In genomic region chr7:35879755-35880304, GRCm38 (mm10) we compare ENCODE assay signal across 8 mouse cellular contexts.
DNase-seq lines count a peak whose midpoint lies in the region; ATAC-seq and TF ChIP-seq lines count a peak whose summit lies in the region.
"Had no signal": no experiment of that assay in that cellular context is flagged by ENCODE, and none has a peak within 500 bp of the region (broad histone marks: within the 10 kb centered on the region; RNA-seq: fewer than 3 reads in every experiment).

No protein-coding gene starts in this region.

- H3K4me1 ChIP-seq in forebrain, embryonic 16.5 days (replicated peaks; ENCODE audit: control insufficient read depth, insufficient read depth, low read length): no peaks in the 10 kb centered on the region
- H3K4me1 ChIP-seq in hindbrain, embryonic 14.5 days (replicated peaks; ENCODE audit: control insufficient read depth, insufficient read depth, low read length): no peaks in the 10 kb centered on the region
- H3K4me1 ChIP-seq in midbrain, embryonic 11.5 days (ENCODE audit: control insufficient read depth, insufficient read depth, low read length): peaks cover 2% of the 10 kb centered on the region; the same call in 1 of the 2 replicates
- no peaks in the 10 kb centered on the region for H3K4me1 ChIP-seq in small intestine, adult 2 months (ENCODE audit: control insufficient read depth, insufficient read depth, insufficient read length, low read length)

- no peak overlapping the region for H3K4me2 ChIP-seq in forebrain, embryonic 16.5 days (ENCODE audit: low read length)
- no peak overlapping the region for H3K4me2 ChIP-seq in hindbrain, embryonic 14.5 days (replicated peaks)
- H3K4me2 ChIP-seq in midbrain, embryonic 11.5 days: no peak overlapping the region

- peak; percentile 78 for ATAC-seq in forebrain, embryonic 16.5 days
- ATAC-seq in hindbrain, embryonic 14.5 days (ENCODE audit: low FRiP score): peak; percentile 68; the same call in 1 of the 2 replicates
- 0 out of 2 replicates have a peak, but pooled peaks have one; percentile 65 for ATAC-seq in midbrain, embryonic 11.5 days (ENCODE audit: low FRiP score)

- H3K36me3 ChIP-seq in forebrain, embryonic 16.5 days (ENCODE audit: control insufficient read depth, insufficient read depth): no peaks in the 10 kb centered on the region
- no peaks in the 10 kb centered on the region for H3K36me3 ChIP-seq in hindbrain, embryonic 14.5 days (replicated peaks; ENCODE audit: control insufficient read depth, insufficient read depth)
- H3K36me3 ChIP-seq in midbrain, embryonic 11.5 days (ENCODE audit: control insufficient read depth, insufficient read depth, low read length): no peaks in the 10 kb centered on the region
- no peaks in the 10 kb centered on the region for H3K36me3 ChIP-seq in small intestine, adult 2 months (ENCODE audit: control insufficient read depth, insufficient read depth, low read length)

- WGBS in forebrain, embryonic 16.5 days: 50% methylated on average over 9 of the region's 9 CpGs
- 48% methylated on average over 9 of the region's 9 CpGs for WGBS in hindbrain, embryonic 14.5 days
- WGBS in midbrain, embryonic 11.5 days: 53% methylated on average over 9 of the region's 9 CpGs
- 54% methylated on average over 9 of the region's 9 CpGs for WGBS in small intestine, adult 2 months

- H3K27ac ChIP-seq in forebrain, embryonic 16.5 days (ENCODE audit: low read length): no peak overlapping the region
- H3K27ac ChIP-seq in hindbrain, embryonic 14.5 days: no peak overlapping the region
- no peak overlapping the region for H3K27ac ChIP-seq in midbrain, embryonic 11.5 days (ENCODE audit: low read depth, low read length)
- H3K27ac ChIP-seq in small intestine, adult 2 months (ENCODE audit: insufficient read depth, low read depth, low read length): no peak overlapping the region
- H3K27ac ChIP-seq: macrophage had no signal

- peak; percentile 58; the same call in 1 of the 2 replicates for TF ChIP-seq CTCF in small intestine, adult 2 months (IDR thresholded peaks at IDR 0.05; ENCODE audit: extremely low read depth, insufficient read length, insufficient replicate concordance, low read depth, low read length)

- no peaks in the 10 kb centered on the region for H3K9me3 ChIP-seq in forebrain, embryonic 16.5 days (ENCODE audit: control insufficient read depth, low read length)
- 0 out of 2 replicates have a peak, but pooled peaks cover 2% of the 10 kb centered on the region for H3K9me3 ChIP-seq in hindbrain, embryonic 14.5 days (ENCODE audit: control insufficient read depth, low read length)
- no peaks in the 10 kb centered on the region for H3K9me3 ChIP-seq in midbrain, embryonic 11.5 days (ENCODE audit: control insufficient read depth, low read length)

- no peak overlapping the region for H3K9ac ChIP-seq in forebrain, embryonic 16.5 days (replicated peaks; ENCODE audit: low read depth, low read length)
- H3K9ac ChIP-seq in hindbrain, embryonic 14.5 days: no peak overlapping the region
- H3K9ac ChIP-seq in midbrain, embryonic 11.5 days (ENCODE audit: low read length): no peak overlapping the region

- no peaks in the 10 kb centered on the region for H3K27me3 ChIP-seq in forebrain, embryonic 16.5 days (replicated peaks; ENCODE audit: control insufficient read depth, insufficient read depth, low read length)
- H3K27me3 ChIP-seq in hindbrain, embryonic 14.5 days (ENCODE audit: control insufficient read depth, insufficient read depth, low read length): no peaks in the 10 kb centered on the region
- H3K27me3 ChIP-seq in midbrain, embryonic 11.5 days (ENCODE audit: control insufficient read depth, insufficient read depth, low read length): no peaks in the 10 kb centered on the region
- H3K27me3 ChIP-seq in small intestine, adult 2 months (ENCODE audit: control insufficient read depth, insufficient read depth, low read length): no peaks in the 10 kb centered on the region

- peak; percentile 22 for DNase-seq in WW6 (ENCODE audit: low read depth, low spot score)
- DNase-seq in cerebellum, adult 11-12 months: peak; percentile 22
- DNase-seq in hindbrain, embryonic 14.5 days (ENCODE audit: low spot score): peak; percentile 88
- peak; percentile 25 to 51 for DNase-seq in left cerebral cortex, adult 8-10 months (ENCODE audit: low spot score in 2 of 2)
- peak; percentile 95 for DNase-seq in midbrain, embryonic 11.5 days (ENCODE audit: low spot score, missing footprints)

- no peak overlapping the region for H3K4me3 ChIP-seq in forebrain, embryonic 16.5 days (replicated peaks; ENCODE audit: low read length)
- H3K4me3 ChIP-seq in hindbrain, embryonic 14.5 days (replicated peaks; ENCODE audit: low read length): no peak overlapping the region
- H3K4me3 ChIP-seq in midbrain, embryonic 11.5 days (ENCODE audit: low read depth, low read length): no peak overlapping the region
- H3K4me3 ChIP-seq in small intestine, adult 2 months (ENCODE audit: low read depth, low read length): no peak overlapping the region

- TF ChIP-seq POLR2A in small intestine, adult 2 months (IDR thresholded peaks at IDR 0.05; ENCODE audit: low read depth, low read length): no peak

Comparison
In these comparisons a context has a peak if more than half of its experiments do, and no peak if none do; other contexts are left out.
1. DNase-seq: peak in every context shown above with its lines; median percentile 95 in midbrain, embryonic 11.5 days; 88 in hindbrain, embryonic 14.5 days; 38 in left cerebral cortex, adult 8-10 months; 22 in WW6; 22 in cerebellum, adult 11-12 months.